Mouse (Mus musculus) CH12.LX (cell line): ENCODE data around the gene Lat2. TPM values are rescaled to one million over a fixed set of nuclear protein-coding genes. Genes with fewer than 3 reads are reported as not detected.

ENCODE experiments used
- DNase-seq: peaks from one replicate; pipeline ENCODE4 v3.0.0-alpha.2; 2013; ENCODE audit errors: extremely low read depth
- H3K27ac ChIP-seq: 2 replicates; pipeline ENCODE4 v1.5.1; 2012; ENCODE audit warnings: low read depth, mild to moderate bottlenecking, control low read depth, moderate library complexity; ENCODE audit not compliant: insufficient read depth
- H3K27me3 ChIP-seq: replicated peaks from 2 replicates; pipeline ENCODE3; 2012; ENCODE audit warnings: inconsistent platforms
- H3K36me3 ChIP-seq, 2 experiments: replicated peaks in 1 of 2; 2 replicates each; pipeline versions ENCODE3 to v1.6.1; 2012; ENCODE audit warnings: inconsistent platforms in 1 of 2, low read length in 1 of 2, mild to moderate bottlenecking in 1 of 2, mixed read lengths in 1 of 2, moderate library complexity in 1 of 2; ENCODE audit not compliant: control insufficient read depth in 1 of 2, insufficient read depth in 1 of 2
- H3K4me1 ChIP-seq, 2 experiments: 2 replicates each; pipeline ENCODE4 v1.6.1; 2012; ENCODE audit warnings: inconsistent platforms in 1 of 2, moderate library complexity in 1 of 2; ENCODE audit not compliant: insufficient read depth in 2 of 2, control insufficient read depth in 1 of 2
- H3K4me2 ChIP-seq: 2 replicates; pipeline ENCODE4 v1.6.1; 2012; ENCODE audit warnings: low read depth, mild to moderate bottlenecking, control low read depth; ENCODE audit not compliant: poor library complexity, insufficient read depth, severe bottlenecking
- H3K4me3 ChIP-seq, 3 experiments: fragments of 150-350 bp in 1 of 3; sonication (generic) in 1 of 3; replicated peaks in 1 of 3; 2 replicates each; pipeline versions ENCODE3 to v1.5.1; 2011 to 2012; ENCODE audit warnings: low read depth in 2 of 3, low read length in 2 of 3, mild to moderate bottlenecking in 2 of 3, moderate library complexity in 2 of 3, control low read depth in 1 of 3, improper control_type of control experiment in 1 of 3, inconsistent platforms in 1 of 3, mixed read lengths in 1 of 3; ENCODE audit not compliant: poor library complexity in 1 of 3
- H3K79me2 ChIP-seq: replicated peaks from 2 replicates; pipeline ENCODE4 v1.6.1; 2012; ENCODE audit warnings: mild to moderate bottlenecking, moderate library complexity; ENCODE audit not compliant: control insufficient read depth, poor library complexity, insufficient read depth, severe bottlenecking; ENCODE audit errors: extremely low read depth
- H3K9ac ChIP-seq: 2 replicates; pipeline ENCODE4 v1.6.1; 2012; ENCODE audit warnings: low read depth, mild to moderate bottlenecking, control low read depth, moderate library complexity; ENCODE audit not compliant: insufficient read depth
- H3K9me3 ChIP-seq: replicated peaks from 2 replicates; pipeline ENCODE3; 2012; ENCODE audit warnings: low read length, inconsistent platforms, mixed read lengths
- BHLHE40 ChIP-seq: IDR thresholded peaks from 2 replicates; pipeline ENCODE4 v1.6.1; 2011; ENCODE audit warnings: mild to moderate bottlenecking, low read depth, low read length, improper control_type of control experiment
- CHD1 ChIP-seq: IDR thresholded peaks from 2 replicates; pipeline ENCODE4 v1.6.1; 2012; ENCODE audit warnings: low read depth, low read length, improper control_type of control experiment, inconsistent platforms
- CHD2 ChIP-seq: IDR thresholded peaks from 2 replicates; pipeline ENCODE4 v1.6.1; 2011; ENCODE audit warnings: low read length, improper control_type of control experiment
- CTCF ChIP-seq, 2 experiments: IDR thresholded peaks in 1 of 2; conservative IDR thresholded peaks in 1 of 2; 2 replicates each; pipeline ENCODE4 v1.5.1; 2011 to 2012; ENCODE audit warnings: low read depth in 2 of 2, low read length in 2 of 2, improper control_type of control experiment in 1 of 2, inconsistent platforms in 1 of 2, mild to moderate bottlenecking in 1 of 2, moderate library complexity in 1 of 2
- E2F4 ChIP-seq: IDR thresholded peaks from 2 replicates; pipeline ENCODE4 v1.6.1; 2011; ENCODE audit warnings: low read depth, low read length, improper control_type of control experiment; ENCODE audit not compliant: insufficient replicate concordance
- ELF1 ChIP-seq: IDR thresholded peaks from 2 replicates; pipeline ENCODE4 v1.6.1; 2014; ENCODE audit warnings: low read depth, mild to moderate bottlenecking, inconsistent platforms, low read length, improper control_type of control experiment
- EP300 ChIP-seq: IDR thresholded peaks from 2 replicates; pipeline ENCODE4 v1.6.1; 2011; ENCODE audit warnings: low read length, improper control_type of control experiment
- ETS1 ChIP-seq: conservative IDR thresholded peaks from 2 replicates; pipeline ENCODE4 v1.6.1; 2012; ENCODE audit warnings: low read depth, mild to moderate bottlenecking, inconsistent platforms, low read length, improper control_type of control experiment, moderate library complexity
- GABPA ChIP-seq: IDR thresholded peaks from 2 replicates; pipeline ENCODE4 v1.6.1; 2012; ENCODE audit warnings: low read depth, low read length, improper control_type of control experiment, inconsistent platforms; ENCODE audit not compliant: insufficient replicate concordance
- IRF4 ChIP-seq: IDR thresholded peaks from 2 replicates; pipeline ENCODE4 v1.6.1; 2014; ENCODE audit warnings: low read depth, mild to moderate bottlenecking, inconsistent platforms, low read length, improper control_type of control experiment
- JUN ChIP-seq: IDR thresholded peaks from 2 replicates; pipeline ENCODE4 v1.6.1; 2011; ENCODE audit warnings: low read depth, mild to moderate bottlenecking, low read length, improper control_type of control experiment, moderate library complexity; ENCODE audit not compliant: insufficient read depth
- JUND ChIP-seq: conservative IDR thresholded peaks from 2 replicates; pipeline ENCODE4 v1.6.1; 2011; ENCODE audit warnings: low read depth, low read length, improper control_type of control experiment
- MAFK ChIP-seq: IDR thresholded peaks from 2 replicates; pipeline ENCODE4 v1.6.1; 2011; ENCODE audit warnings: low read length, improper control_type of control experiment; ENCODE audit not compliant: insufficient replicate concordance
- MAX ChIP-seq: IDR thresholded peaks from 2 replicates; pipeline ENCODE4 v1.6.1; 2011; ENCODE audit warnings: low read length, improper control_type of control experiment
- MEF2A ChIP-seq: IDR thresholded peaks from 2 replicates; pipeline ENCODE4 v1.6.1; 2014; ENCODE audit warnings: low read depth, mild to moderate bottlenecking, inconsistent platforms, low read length, improper control_type of control experiment, borderline replicate concordance
- MXI1 ChIP-seq: IDR thresholded peaks from 2 replicates; pipeline ENCODE4 v1.6.1; 2011; ENCODE audit warnings: mild to moderate bottlenecking, low read depth, low read length, improper control_type of control experiment
- MYC ChIP-seq: IDR thresholded peaks from 2 replicates; pipeline ENCODE4 v1.6.1; 2011; ENCODE audit warnings: low read depth, mild to moderate bottlenecking, improper control_type of control experiment, low read length
- NELFE ChIP-seq: IDR thresholded peaks from 2 replicates; pipeline ENCODE4 v1.6.1; 2011; ENCODE audit warnings: low read depth, low read length, improper control_type of control experiment
- PAX5 ChIP-seq: IDR thresholded peaks from 2 replicates; pipeline ENCODE4 v1.6.1; 2012; ENCODE audit warnings: low read length, inconsistent platforms, mixed read lengths
- POLR2A ChIP-seq: IDR thresholded peaks from 2 replicates; pipeline ENCODE4 v1.6.1; 2011; ENCODE audit warnings: low read depth, mild to moderate bottlenecking, improper control_type of control experiment, low read length
- RAD21 ChIP-seq: IDR thresholded peaks from 2 replicates; pipeline ENCODE4 v1.6.1; 2011; ENCODE audit warnings: low read depth, mild to moderate bottlenecking, low read length, improper control_type of control experiment, moderate library complexity
- RCOR1 ChIP-seq: conservative IDR thresholded peaks from 2 replicates; pipeline ENCODE4 v1.6.1; 2012; ENCODE audit warnings: low read depth, mild to moderate bottlenecking, inconsistent platforms, low read length, improper control_type of control experiment
- SIN3A ChIP-seq: IDR thresholded peaks from 2 replicates; pipeline ENCODE4 v1.6.1; 2012; ENCODE audit warnings: low read length, improper control_type of control experiment, inconsistent platforms
- SMC3 ChIP-seq: IDR thresholded peaks from 2 replicates; pipeline ENCODE4 v1.6.1; 2011; ENCODE audit warnings: low read depth, low read length, improper control_type of control experiment
- TBP ChIP-seq: conservative IDR thresholded peaks from 2 replicates; pipeline ENCODE4 v1.6.1; 2011; ENCODE audit warnings: low read depth, low read length, improper control_type of control experiment
- TCF12 ChIP-seq: IDR thresholded peaks from 2 replicates; pipeline ENCODE4 v1.6.1; 2014; ENCODE audit warnings: low read depth, mild to moderate bottlenecking, inconsistent platforms, low read length, improper control_type of control experiment
- USF1 ChIP-seq: IDR thresholded peaks from 2 replicates; pipeline ENCODE4 v1.6.1; 2014; ENCODE audit warnings: low read depth, mild to moderate bottlenecking, inconsistent platforms, low read length, improper control_type of control experiment
- USF2 ChIP-seq: conservative IDR thresholded peaks from 2 replicates; pipeline ENCODE4 v1.6.1; 2011; ENCODE audit warnings: low read depth, low read length, improper control_type of control experiment
- ZMIZ1 ChIP-seq: IDR thresholded peaks from 2 replicates; pipeline ENCODE4 v1.6.1; 2012; ENCODE audit warnings: low read depth, mild to moderate bottlenecking, inconsistent platforms, low read length, improper control_type of control experiment
- ZNF384 ChIP-seq: IDR thresholded peaks from 2 replicates; pipeline ENCODE4 v1.6.1; 2012; ENCODE audit warnings: low read depth, low read length, improper control_type of control experiment, inconsistent platforms
- dilution Hi-C: fragments of 300-500 bp; cut with MboI; formaldehyde crosslinking; loops from 2 replicates; pipeline ENCODE4 v1.14.3; 2020; ENCODE audit warnings: low sequenced_read_pairs; ENCODE audit not compliant: extremely low pct_unique_long_range_greater_than_20kb, extremely low pct_ligation_motif_present
- in situ Hi-C: fragments of 300-500 bp; cut with MboI; formaldehyde crosslinking; loops from 3 replicates; pipeline ENCODE4 v1.14.3; 2019; ENCODE audit warnings: low sequenced_read_pairs, low pct_ligation_motif_present, low pct_unique_long_range_greater_than_20kb, mixed read lengths
- polyA plus RNA-seq: library from polyadenylated mRNA; unstranded; fragments of >175 nt; gene quantifications from 2 replicates; pipeline ENCODE4 v1.2.1, GENCODE M21; 2012; ENCODE audit warnings: low read depth; ENCODE audit not compliant: insufficient read length
- total RNA-seq, 2 experiments: library from RNA; depleted of rRNA; stranded (reverse); fragments of 300-350 nt in 1 of 2; fragments of >200 nt in 1 of 2; gene quantifications; 2 replicates each; pipeline ENCODE4 v1.2.3; 2012 to 2014

Lat2 gene
- total and polyA plus RNA-seq, 3 experiments: 89.7 to 121 (median 108) TPM

DNA sequence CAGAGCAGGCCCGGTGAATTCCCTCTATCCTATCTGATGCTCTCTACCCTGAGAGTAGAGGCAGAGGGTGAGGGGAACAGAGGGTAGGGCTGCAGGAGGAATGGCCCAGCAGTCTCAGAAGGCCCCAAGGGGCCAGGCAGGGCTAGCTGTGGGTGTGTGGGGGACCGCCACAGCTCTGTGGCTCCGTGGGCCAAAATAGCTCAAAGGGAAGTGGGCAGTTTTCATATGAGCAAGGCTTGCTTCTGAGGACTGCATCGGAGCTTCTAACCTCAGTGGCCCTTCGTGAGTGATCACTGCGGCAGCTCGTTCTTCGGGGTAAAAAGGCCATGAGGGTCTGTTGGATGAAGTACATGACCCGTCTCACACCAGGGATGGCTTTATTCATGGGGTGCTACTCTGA lies 1.1 kb downstream of the Lat2 start (continued):
- TF ChIP-seq JUN: peak; percentile 89
- peak; percentile 95 for TF ChIP-seq CHD2
- TF ChIP-seq RAD21: no peak; the same call in 1 of the 2 replicates
- TF ChIP-seq GABPA: no peak
- TF ChIP-seq BHLHE40: peak; percentile 89
- TF ChIP-seq, all 38 proteins: peak for 28

DNA sequence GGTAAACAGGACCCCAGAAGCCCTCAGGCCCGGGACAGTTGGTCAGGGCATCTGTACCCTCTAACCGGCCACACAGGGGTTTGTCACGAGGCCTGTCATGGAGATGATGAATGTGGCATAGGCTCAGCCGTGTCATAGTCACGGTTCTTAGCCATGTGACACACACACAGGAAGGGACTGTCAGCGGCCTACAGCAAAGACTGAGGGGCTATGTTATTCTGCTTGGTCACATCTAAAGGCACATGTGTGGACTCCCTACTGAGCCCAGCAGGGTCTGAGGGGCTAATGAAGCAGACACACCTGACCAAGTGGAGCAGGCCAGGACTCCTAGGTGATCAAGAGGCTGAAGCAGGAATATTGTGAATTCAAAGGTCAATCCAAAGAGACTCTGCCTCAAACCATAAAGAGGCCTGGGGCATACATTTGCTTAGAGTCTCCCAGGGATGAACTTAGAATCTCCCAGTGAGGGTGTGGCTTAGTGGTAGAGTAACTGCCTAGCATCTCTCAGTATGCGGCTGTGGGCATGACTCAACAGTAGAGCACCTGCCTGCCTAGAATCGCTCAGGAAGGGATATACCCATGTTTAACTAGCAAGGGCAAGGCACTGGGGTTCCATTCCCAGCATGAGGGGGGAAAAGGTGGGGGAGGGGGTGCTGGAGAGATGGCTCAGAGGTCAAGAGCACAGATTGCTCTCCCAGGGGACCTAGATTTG lies 2.9 kb downstream of the Lat2 start:
- Histone ChIP-seq H3K4me2 (peak overlapping the region; percentile 83), H3K4me1 (peaks cover 20 to 64% of the 10 kb centered on the region in 2 experiments), H3K79me2 (peaks cover 46% of the 10 kb centered on the region), H3K27me3 (no peaks in the 10 kb centered on the region), H3K27ac (peak overlapping the region; percentile 99), H3K9ac (peak overlapping the region; percentile 74), H3K9me3 (no peaks in the 10 kb centered on the region), H3K4me3 (peak overlapping the region; percentile 51 to 73 (median 63)), H3K36me3 (peaks cover 16 to 41% of the 10 kb centered on the region in 2 experiments)
- DNase-seq: peak; percentile 85
- TF ChIP-seq USF2: 0 out of 2 replicates have a peak, but pooled peaks have one; percentile 32
- TF ChIP-seq MEF2A: peak; percentile 86
- TF ChIP-seq SMC3: 0 out of 2 replicates have a peak, but pooled peaks have one; percentile 2
- TF ChIP-seq EP300: peak; percentile 43
- TF ChIP-seq ETS1: peak; percentile 58
- peak; percentile 27; the same call in 1 of the 2 replicates for TF ChIP-seq CHD2
- TF ChIP-seq MAFK: 0 out of 2 replicates have a peak, but pooled peaks have one; percentile 44
- no peak for TF ChIP-seq ZNF384
- TF ChIP-seq MAX: peak; percentile 42
- peak; percentile 87 for TF ChIP-seq SIN3A
- peak; percentile 76 for TF ChIP-seq MXI1
- peak; percentile 45 for TF ChIP-seq POLR2A
- TF ChIP-seq CHD1: 0 out of 2 replicates have a peak, but pooled peaks have one; percentile 24
- no peak for TF ChIP-seq JUND
- TF ChIP-seq MYC: peak; percentile 50
- no peak for TF ChIP-seq PAX5
- no peak for TF ChIP-seq JUN
- peak; percentile 83 for TF ChIP-seq BHLHE40
- no peak for TF ChIP-seq CTCF (conservative IDR thresholded peaks at IDR 0.05 in 1 of 2, IDR thresholded peaks at IDR 0.05 in 1 of 2; ENCODE audit: low read depth in 2 of 2, low read length in 2 of 2)
- TF ChIP-seq TCF12: peak; percentile 70; the same call in 1 of the 2 replicates
- TF ChIP-seq ELF1: 0 out of 2 replicates have a peak, but pooled peaks have one; percentile 30
- peak; percentile 41 for TF ChIP-seq USF1
- TF ChIP-seq E2F4: no peak
- peak; percentile 51 for TF ChIP-seq IRF4
- TF ChIP-seq ZMIZ1: peak; percentile 43; the same call in 1 of the 2 replicates
- peak; percentile 50; the same call in 1 of the 2 replicates for TF ChIP-seq NELFE
- TF ChIP-seq RCOR1: 0 out of 2 replicates have a peak, but pooled peaks have one; percentile 19
- 0 out of 2 replicates have a peak, but pooled peaks have one; percentile 29 for TF ChIP-seq TBP
- dilution Hi-C loops: no loop called here
- in situ Hi-C loops: loop anchor here (25.0 kb wide), 1 partner anchor 250 kb away; no protein-coding TSS in a partner anchor
